8 mouse cellular contexts compared by ENCODE assay signal in the genomic region with DNA sequence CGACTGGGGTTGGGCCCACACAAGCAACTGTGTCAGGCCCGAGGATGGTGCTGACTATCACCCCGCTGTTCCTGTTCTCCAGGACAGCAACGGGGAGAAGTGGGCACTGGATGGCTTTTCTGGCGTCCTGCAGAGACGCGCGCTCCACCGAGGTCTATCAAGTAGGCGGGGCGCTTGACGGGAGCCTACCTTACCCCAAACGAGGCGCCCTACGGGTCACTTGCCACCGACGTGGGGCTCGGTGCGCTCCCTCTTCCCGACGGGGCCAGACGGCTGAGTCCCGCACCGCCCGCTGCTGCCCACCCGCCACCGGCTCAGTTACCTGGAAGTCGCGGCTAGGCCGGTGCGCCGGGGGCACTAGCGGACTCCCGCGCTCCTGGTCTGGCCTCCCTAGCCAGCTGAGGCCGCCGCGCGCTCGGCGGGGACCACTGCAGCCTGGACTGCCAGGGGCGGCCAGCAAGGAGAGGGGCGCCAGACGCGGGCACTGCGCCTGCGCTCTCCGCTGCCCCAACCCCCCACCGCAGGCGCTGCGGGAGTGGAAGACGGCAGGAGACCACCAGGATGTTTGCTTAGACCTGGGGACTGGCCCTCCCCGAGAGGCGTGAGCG. TPM values are rescaled to one million over a fixed set of nuclear protein-coding genes. Genes with fewer than 3 reads are reported as not detected.
DNase-seq lines count a peak whose midpoint lies in the region; ATAC-seq and TF ChIP-seq lines count a peak whose summit lies in the region.

A gene (minus strand): TSS at position 465 of the 608 bp plus-strand sequence.

- peak within 1 kb of the TSS; percentile 58 for H3K9ac ChIP-seq in intestine, embryonic 14.5 days (ENCODE audit: low read length)

- no peaks in the 10 kb centered on the region for H3K36me3 ChIP-seq in intestine, embryonic 14.5 days (ENCODE audit: control insufficient read depth, insufficient read depth, low read length)
- H3K36me3 ChIP-seq in small intestine, adult 2 months (ENCODE audit: control insufficient read depth, insufficient read depth, low read length) = no peaks in the 10 kb centered on the region

- TF ChIP-seq POLR2A in small intestine, adult 2 months (IDR thresholded peaks at IDR 0.05; ENCODE audit: low read depth, low read length) = no peak

- peak; percentile 15 to 31 for DNase-seq in left cerebral cortex, adult 18-20 months (ENCODE audit: low spot score in 2 of 2)
- DNase-seq in left cerebral cortex, adult 11 months (ENCODE audit: low spot score) = no peak
- peak; percentile 78 to 79 for DNase-seq in cerebellum, postnatal 10 days
- peak; percentile 45 to 48 for DNase-seq in frontal cortex, postnatal 10 days (ENCODE audit: low spot score in 2 of 2)
- peak; percentile 85 for DNase-seq in intestine, embryonic 14.5 days (ENCODE audit: low spot score)
- DNase-seq in left cerebral cortex, postnatal 4 days = peak; percentile 72

- no peaks in the 10 kb centered on the region for H3K27me3 ChIP-seq in intestine, embryonic 14.5 days (replicated peaks; ENCODE audit: control insufficient read depth, insufficient read depth, low read length)
- no peaks in the 10 kb centered on the region for H3K27me3 ChIP-seq in small intestine, adult 2 months (ENCODE audit: control insufficient read depth, insufficient read depth, low read length)

- no peak within 1 kb of the TSS for H3K27ac ChIP-seq in intestine, embryonic 14.5 days (ENCODE audit: low read depth)
- no peak within 1 kb of the TSS for H3K27ac ChIP-seq in small intestine, adult 2 months (ENCODE audit: insufficient read depth, low read depth, low read length)

- peak within 1 kb of the TSS; percentile 70 for H3K4me3 ChIP-seq in intestine, embryonic 14.5 days (ENCODE audit: low read depth, low read length)
- H3K4me3 ChIP-seq in small intestine, adult 2 months (ENCODE audit: low read depth, low read length) = peak within 1 kb of the TSS; percentile 62

- TF ChIP-seq CTCF in small intestine, adult 2 months (IDR thresholded peaks at IDR 0.05; ENCODE audit: extremely low read depth, insufficient read length, insufficient replicate concordance, low read depth, low read length) = no peak

- no peaks in the 10 kb centered on the region for H3K9me3 ChIP-seq in intestine, embryonic 14.5 days (ENCODE audit: control insufficient read depth, low read length)

- H3K4me2 ChIP-seq in intestine, embryonic 14.5 days (ENCODE audit: low read length) = peak within 1 kb of the TSS; percentile 95

- under 1% methylated on average over 55 of the region's 55 CpGs for WGBS in intestine, embryonic 14.5 days
- WGBS in small intestine, adult 2 months = under 1% methylated on average over 55 of the region's 55 CpGs

- peaks cover 8% of the 10 kb centered on the region for H3K4me1 ChIP-seq in intestine, embryonic 14.5 days (replicated peaks; ENCODE audit: control insufficient read depth, insufficient read depth, low read length)
- H3K4me1 ChIP-seq in small intestine, adult 2 months (ENCODE audit: control insufficient read depth, insufficient read depth, insufficient read length, low read length) = peaks cover 4% of the 10 kb centered on the region; the same call in 1 of the 2 replicates

- intact Hi-C loops in left cerebral cortex, postnatal 4 days (cut with DNase I) = no loop called here

- ATAC-seq in intestine, embryonic 14.5 days (replicated peaks; ENCODE audit: low FRiP score, low TSS enrichment, low read depth) = peak; percentile 80
- peak; percentile 51 for ATAC-seq in megakaryocyte progenitor cell, adult 5-6 weeks (replicated peaks; ENCODE audit: poor library complexity)

RNA-seq across cellular contexts. Expression of the gene that starts here (rescaled TPM):
- 10 to 100 TPM; 24.9 to 25.1 TPM for total RNA-seq in left cerebral cortex, adult 18-20 months (2021)
- 4.4 and 5.3 TPM in 2 replicates for polyA plus RNA-seq in intestine, embryonic 14.5 days (2014; fragmentation: Nextera tagmentation; extraction: Ambion mirVana)
- total RNA-seq in left cerebral cortex, postnatal 4 days (2021) = 1 to 10 TPM; 4.3 to 6.2 TPM
- 0.32 TPM in 1 of 2 replicates, not detected in the other for total RNA-seq in megakaryocyte progenitor cell, adult 5-6 weeks (2015)
- total RNA-seq in megakaryocyte progenitor cell, adult 5-6 weeks (2017) = not detected in 2 replicates
- 0.42 and 0.47 TPM in 2 replicates for polyA plus RNA-seq in small intestine, adult 2 months (2012; rRNA removed)

Comparison
In these comparisons a context has a peak if more than half of its experiments do, and no peak if none do; other contexts are left out.
1. RNA of the gene that starts here (total RNA-seq): 24.9 to 25.1 TPM in left cerebral cortex, adult 18-20 months and 4.3 to 6.2 TPM in left cerebral cortex, postnatal 4 days; 0.32 TPM in megakaryocyte progenitor cell, adult 5-6 weeks; every median in the first group is over 4 times any median in the second.
2. Peak in ATAC-seq in megakaryocyte progenitor cell, adult 5-6 weeks; RNA of the gene not detected or under 1 TPM.